Mouse (Mus musculus): ENCODE measurements around the gene Nxnl2. TPM values are rescaled to one million over a fixed set of nuclear protein-coding genes. Genes with fewer than 3 reads are reported as not detected.

Nxnl2 gene
- total and polyA plus RNA-seq, 3 experiments = not detected

DNA sequence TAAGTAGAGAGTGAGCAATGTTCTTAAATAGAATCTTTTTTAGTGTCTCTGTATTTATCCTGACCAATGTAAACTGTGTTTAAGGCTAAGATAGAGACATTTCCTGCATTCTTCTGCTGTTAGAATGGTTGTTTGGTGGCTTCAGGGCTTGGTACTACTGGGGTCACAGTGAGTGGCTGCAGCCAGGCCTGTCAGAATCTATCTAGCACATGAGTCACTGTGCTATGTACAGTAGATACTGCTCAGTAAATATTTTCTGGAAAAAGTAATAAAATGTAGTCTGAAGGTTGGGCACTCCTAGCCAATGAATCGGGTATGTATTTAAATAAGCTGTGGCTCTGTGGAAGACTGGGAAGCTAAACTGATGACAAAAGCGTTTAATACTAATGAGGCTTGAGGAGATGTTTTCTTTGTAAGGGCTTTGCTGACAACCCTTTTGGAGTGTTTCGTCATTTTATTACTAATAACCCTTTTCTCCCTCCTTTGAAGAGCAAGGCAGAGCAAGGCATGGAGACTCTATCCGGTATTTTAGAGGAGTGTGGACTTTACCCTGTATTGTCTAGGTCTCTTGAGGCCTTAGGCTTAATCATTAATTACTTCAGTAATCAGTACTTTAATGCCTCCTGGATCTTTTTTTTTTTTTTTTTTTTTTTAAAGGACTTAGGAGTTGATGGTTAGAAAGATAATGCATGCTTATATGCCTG, 17.7 kb upstream of the Nxnl2 start:
- TF ChIP-seq ZC3H11A (IDR thresholded peaks at IDR 0.05; ENCODE audit: low read depth, low read length) (no peak), GABPA (IDR thresholded peaks at IDR 0.05; ENCODE audit: low read depth, low read length) (no peak), MAFK (IDR thresholded peaks at IDR 0.05; ENCODE audit: borderline replicate concordance, low read depth, low read length) (no peak), MAZ (IDR thresholded peaks at IDR 0.05; ENCODE audit: low read depth, low read length) (no peak), POLR2AphosphoS5 (IDR thresholded peaks at IDR 0.05; ENCODE audit: borderline replicate concordance, low read depth, low read length) (no peak), POLR2A (IDR thresholded peaks at IDR 0.05; ENCODE audit: control insufficient read depth in 1 of 2, insufficient read depth in 1 of 2, low read depth in 1 of 2, low read length in 2 of 2, poor library complexity in 1 of 2) (no peak), E2F4 (IDR thresholded peaks at IDR 0.05; ENCODE audit: borderline replicate concordance, low read depth, low read length) (no peak), ZNF384 (IDR thresholded peaks at IDR 0.05; ENCODE audit: low read depth, low read length) (no peak)
- no peaks in the 10 kb centered on the region for H3K9me3 ChIP-seq (replicated peaks; ENCODE audit: insufficient read depth, low read length)
- H3K36me3 ChIP-seq (ENCODE audit: control insufficient read depth in 1 of 2, insufficient read depth in 2 of 2, low read length in 2 of 2) = peaks cover 1 to 3% of the 10 kb centered on the region in 2 experiments; a peak in 3 of 4 replicates
- no peak overlapping the region for H3K27ac ChIP-seq (ENCODE audit: control insufficient read depth, low read depth, low read length)
- H3K4me3 ChIP-seq (ENCODE audit: control insufficient read depth in 1 of 2, insufficient read depth in 1 of 2, low read depth in 2 of 2, low read length in 2 of 2) = no peak overlapping the region
- H3K4me1 ChIP-seq (ENCODE audit: control insufficient read depth in 1 of 2, insufficient read depth in 2 of 2, low read length in 2 of 2) = peaks cover 2 to 3% of the 10 kb centered on the region in 2 experiments; a peak in 3 of 4 replicates
- H3K79me2 ChIP-seq (ENCODE audit: control insufficient read depth, insufficient read depth, low read length, poor library complexity) = no peaks in the 10 kb centered on the region
- DNase-seq (ENCODE audit: low read depth, low spot score) = no peak
- H3K27me3 ChIP-seq (ENCODE audit: control insufficient read depth in 1 of 2, insufficient read depth in 2 of 2, low read length in 2 of 2) = no peaks in the 10 kb centered on the region
- H3K9ac ChIP-seq (ENCODE audit: control insufficient read depth, low read depth, low read length, poor library complexity, severe bottlenecking) = no peak overlapping the region

DNA sequence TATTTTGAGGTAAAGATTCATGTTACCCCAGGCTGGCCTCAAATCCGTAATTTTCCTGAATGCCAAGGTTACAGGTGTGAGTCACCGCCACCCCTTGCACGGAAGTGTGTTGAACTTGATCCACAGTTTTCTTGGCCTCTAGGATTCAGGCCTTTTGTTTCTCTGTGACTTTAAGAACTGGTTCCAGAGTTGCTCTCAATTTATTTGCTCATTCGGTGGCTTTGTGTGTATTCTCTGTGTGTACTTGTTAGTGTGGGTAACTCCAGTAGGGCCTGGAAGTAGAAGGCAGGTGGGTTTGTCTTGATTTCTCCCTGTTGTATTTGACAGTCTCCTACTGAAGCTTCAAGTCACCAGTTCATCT, 17.2 kb upstream of the Nxnl2 start:
- TF ChIP-seq MYB (IDR thresholded peaks at IDR 0.05; ENCODE audit: low read depth, low read length) = no peak
- TF ChIP-seq ETS1 (IDR thresholded peaks at IDR 0.05; ENCODE audit: low read depth, low read length) = no peak
- TF ChIP-seq SIN3A (IDR thresholded peaks at IDR 0.05; ENCODE audit: low read length) = no peak
- Histone ChIP-seq H3K79me2 (ENCODE audit: control insufficient read depth, insufficient read depth, low read length, poor library complexity) (no peaks in the 10 kb centered on the region), H3K4me3 (ENCODE audit: control insufficient read depth in 1 of 2, insufficient read depth in 1 of 2, low read depth in 2 of 2, low read length in 2 of 2) (no peak overlapping the region), H3K27me3 (ENCODE audit: control insufficient read depth in 1 of 2, insufficient read depth in 2 of 2, low read length in 2 of 2) (no peaks in the 10 kb centered on the region), H3K4me1 (ENCODE audit: control insufficient read depth in 1 of 2, insufficient read depth in 2 of 2, low read length in 2 of 2) (0 out of 4 replicates have a peak, but pooled peaks cover 0 to 2% of the 10 kb centered on the region in 2 experiments), H3K9me3 (replicated peaks; ENCODE audit: insufficient read depth, low read length) (no peaks in the 10 kb centered on the region), H3K9ac (ENCODE audit: control insufficient read depth, low read depth, low read length, poor library complexity, severe bottlenecking) (no peak overlapping the region), H3K36me3 (ENCODE audit: control insufficient read depth in 1 of 2, insufficient read depth in 2 of 2, low read length in 2 of 2) (peaks cover 0 to under 1% of the 10 kb centered on the region in 2 experiments; a peak in 1 of 4 replicates), H3K27ac (ENCODE audit: control insufficient read depth, low read depth, low read length) (no peak overlapping the region)
- no peak for DNase-seq (ENCODE audit: low read depth, low spot score)

DNA sequence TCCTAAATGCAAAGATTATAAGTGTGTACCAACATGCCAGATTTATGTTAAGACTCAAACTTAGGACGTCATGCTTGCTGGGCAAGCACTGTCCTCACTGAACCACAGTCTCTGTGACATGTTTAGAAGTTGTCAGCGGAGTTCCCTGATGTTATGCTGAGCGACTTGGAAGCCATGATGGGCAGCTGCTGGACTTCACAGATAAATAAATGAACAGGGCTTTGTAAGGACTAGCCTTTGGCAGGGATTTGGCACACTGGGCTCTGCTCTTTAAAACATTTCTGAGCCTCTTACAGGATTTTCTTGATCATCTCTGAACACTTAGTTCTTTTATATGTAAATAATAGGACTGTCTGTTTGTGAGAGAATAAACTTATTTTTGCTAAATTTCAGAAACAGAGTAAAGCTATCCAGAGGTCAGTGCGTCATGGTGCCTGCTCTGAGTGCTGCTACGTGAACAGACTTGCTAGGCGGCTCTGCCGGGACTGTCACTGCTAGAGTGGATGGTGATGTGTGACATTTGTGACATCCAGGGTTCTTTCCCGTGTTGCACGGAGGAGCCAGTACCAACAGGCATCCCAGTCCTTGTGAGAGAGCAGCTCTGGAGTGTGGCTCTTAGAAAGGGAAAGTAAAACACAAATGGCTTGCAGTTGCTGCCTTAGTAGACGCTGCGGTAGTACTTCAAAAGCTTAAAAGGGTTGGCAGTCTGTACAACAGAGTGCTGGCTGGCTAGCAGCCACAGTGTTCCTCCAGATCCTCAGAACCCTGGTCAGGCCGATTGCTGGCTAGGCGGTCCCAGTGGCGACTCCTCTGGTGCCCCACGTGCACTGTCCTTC, 15.4 kb upstream of the Nxnl2 start:
- H3K9me3 ChIP-seq (replicated peaks; ENCODE audit: insufficient read depth, low read length) = no peaks in the 10 kb centered on the region
- no peaks in the 10 kb centered on the region for H3K36me3 ChIP-seq (ENCODE audit: control insufficient read depth in 1 of 2, insufficient read depth in 2 of 2, low read length in 2 of 2)
- H3K4me1 ChIP-seq (ENCODE audit: control insufficient read depth in 1 of 2, insufficient read depth in 2 of 2, low read length in 2 of 2) = 0 out of 4 replicates have a peak, but pooled peaks cover 0 to 2% of the 10 kb centered on the region in 2 experiments
- H3K27me3 ChIP-seq (ENCODE audit: control insufficient read depth in 1 of 2, insufficient read depth in 2 of 2, low read length in 2 of 2) = no peaks in the 10 kb centered on the region
- DNase-seq (ENCODE audit: low read depth, low spot score) = no peak
- no peak overlapping the region for H3K9ac ChIP-seq (ENCODE audit: control insufficient read depth, low read depth, low read length, poor library complexity, severe bottlenecking)
- no peak overlapping the region for H3K4me3 ChIP-seq (ENCODE audit: control insufficient read depth in 1 of 2, insufficient read depth in 1 of 2, low read depth in 2 of 2, low read length in 2 of 2)
- no peak for TF ChIP-seq TBP (IDR thresholded peaks at IDR 0.05; ENCODE audit: low read depth, low read length)
- TF ChIP-seq MAZ (IDR thresholded peaks at IDR 0.05; ENCODE audit: low read depth, low read length) = no peak
- H3K27ac ChIP-seq (ENCODE audit: control insufficient read depth, low read depth, low read length) = no peak overlapping the region
- H3K79me2 ChIP-seq (ENCODE audit: control insufficient read depth, insufficient read depth, low read length, poor library complexity) = no peaks in the 10 kb centered on the region

All from MEL (cell line).